Mouse (Mus musculus) heart, embryonic 11.5 days (tissue): ENCODE results near the gene C2cd4c. TPM values are rescaled to one million over a fixed set of nuclear protein-coding genes. Genes with fewer than 3 reads are reported as not detected.

Source experiments
- ATAC-seq: fragments of 200-750 bp; cut with Nextera tagmentation; replicated peaks from 2 replicates; pipeline ENCODE4 v1.8.0; 2017; ENCODE audit warnings: moderate library complexity; ENCODE audit not compliant: insufficient number of reproducible peaks, low FRiP score, low TSS enrichment
- H3K27ac ChIP-seq: fragments of 300-500 bp; sonication (generic); 2 replicates; pipeline ENCODE4 v1.5.1; 2014; ENCODE audit warnings: mild to moderate bottlenecking, low read depth, low read length
- H3K27me3 ChIP-seq: fragments of 300-500 bp; sonication (generic); 2 replicates; pipeline ENCODE4 v1.6.1; 2014; ENCODE audit warnings: mild to moderate bottlenecking, low read length, mixed read lengths; ENCODE audit not compliant: control insufficient read depth, insufficient read depth
- H3K36me3 ChIP-seq: fragments of 300-500 bp; sonication (generic); 2 replicates; pipeline ENCODE4 v1.6.1; 2014; ENCODE audit warnings: mild to moderate bottlenecking, low read length, moderate library complexity, mixed read lengths; ENCODE audit not compliant: control insufficient read depth, insufficient read depth
- H3K4me1 ChIP-seq: fragments of 300-500 bp; sonication (generic); 2 replicates; pipeline ENCODE4 v1.6.1; 2014; ENCODE audit warnings: low read length; ENCODE audit not compliant: control insufficient read depth, insufficient read depth
- H3K4me2 ChIP-seq: fragments of 300-500 bp; sonication (generic); 2 replicates; pipeline ENCODE4 v1.6.1; 2014; ENCODE audit warnings: mild to moderate bottlenecking, moderate library complexity
- H3K4me3 ChIP-seq: fragments of 300-500 bp; sonication (generic); 2 replicates; pipeline ENCODE4 v1.5.1; 2014; ENCODE audit warnings: low read depth, low read length
- H3K9ac ChIP-seq: fragments of 300-500 bp; sonication (generic); 2 replicates; pipeline ENCODE4 v1.6.1; 2014; ENCODE audit warnings: mild to moderate bottlenecking, low read depth, low read length, moderate library complexity
- H3K9me3 ChIP-seq: fragments of 300-500 bp; sonication (generic); replicated peaks from 2 replicates; pipeline ENCODE4 v1.6.1; 2016; ENCODE audit warnings: low read length; ENCODE audit not compliant: control insufficient read depth
- WGBS: fragments of 180-500 bp; shearing (Covaris S2); extraction: QIAGEN DNeasy Blood & Tissue Kit; methylation state at CpG from one replicate; pipeline ENCODE4 v1.1.7; 2014; ENCODE audit not compliant: insufficient replicate concordance; 5-methylcytosine and 5-hydroxymethylcytosine counted together
- polyA plus RNA-seq: library from polyadenylated mRNA; unstranded; fragments of >200 nt; fragmentation: Nextera tagmentation; extraction: Ambion mirVana; gene quantifications from 2 replicates; pipeline ENCODE4 v1.2.1, GENCODE M21; 2014

Gene C2cd4c
- not detected in 2 replicates for polyA plus RNA-seq

DNA sequence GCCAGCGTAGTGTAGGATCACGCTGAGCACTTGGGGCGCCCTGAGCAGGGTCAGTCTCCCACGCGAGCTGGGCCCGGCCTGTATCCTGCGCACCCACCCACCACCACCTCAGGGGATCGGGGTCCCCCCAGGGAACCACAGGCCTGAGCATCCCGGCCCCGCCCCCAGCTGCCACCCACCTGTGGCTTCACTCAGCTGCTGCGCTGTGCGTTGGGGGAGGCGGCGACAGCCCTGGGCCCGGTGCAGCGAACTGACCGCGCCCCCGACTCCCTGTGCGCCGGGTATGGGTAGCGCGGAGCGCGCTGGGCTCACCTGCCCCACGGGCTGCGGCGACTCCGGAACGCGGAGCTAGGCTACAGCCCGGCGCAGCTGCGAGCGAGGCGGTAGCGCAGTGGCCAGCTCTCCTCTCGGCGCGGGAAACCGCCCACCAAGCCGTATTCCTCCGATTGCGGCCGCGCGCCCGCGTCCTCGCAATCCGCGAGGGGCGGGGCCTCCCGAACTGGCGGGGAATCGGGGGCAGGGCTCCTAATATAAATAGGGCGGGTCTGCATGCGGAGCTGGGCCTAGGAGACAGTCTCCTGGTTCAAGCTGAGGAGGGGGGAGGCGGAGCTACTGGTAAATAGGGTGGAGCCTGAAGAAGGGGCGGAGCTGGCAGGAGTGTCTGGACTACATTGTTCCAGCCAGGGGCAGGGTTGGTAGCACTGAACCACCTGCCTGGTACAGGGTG is at the start of gene C2cd4c:
Gene C2cd4c, minus strand, starts transcription at position 448 of the 727 bp plus-strand sequence.
- Histone ChIP-seq H3K4me1 (peaks cover 15% of the 10 kb centered on the region), H3K9me3 (no peaks in the 10 kb centered on the region), H3K27ac (no peak within 1 kb of the TSS), H3K36me3 (no peaks in the 10 kb centered on the region), H3K9ac (peak within 1 kb of the TSS; percentile 61), H3K27me3 (peaks cover 42% of the 10 kb centered on the region), H3K4me3 (peak within 1 kb of the TSS; percentile 49), H3K4me2 (peak within 1 kb of the TSS; percentile 97)
- WGBS = under 1% methylated on average over 60 of the region's 60 CpGs
- peak; percentile 74 for ATAC-seq

- 43% methylated on average over 3 of the region's 3 CpGs for WGBS
- no peaks in the 10 kb centered on the region for H3K36me3 ChIP-seq
- no peaks in the 10 kb centered on the region for H3K4me1 ChIP-seq
- no peak overlapping the region for H3K9ac ChIP-seq
- H3K4me3 ChIP-seq = no peak overlapping the region
- no peak overlapping the region for H3K27ac ChIP-seq
- no peak overlapping the region for H3K4me2 ChIP-seq
- 0 out of 2 replicates have a peak, but pooled peaks cover 6% of the 10 kb centered on the region for H3K27me3 ChIP-seq
- no peak for ATAC-seq
- no peaks in the 10 kb centered on the region for H3K9me3 ChIP-seq
Measured at GRCm38 (mm10) chr10:79661861-79662260, 48.0 kb upstream of the C2cd4c start.

GRCm38 (mm10) chr10:79660298-79660697 is 46.5 kb upstream of the C2cd4c start:
- Histone ChIP-seq H3K27ac (no peak overlapping the region), H3K9ac (no peak overlapping the region), H3K4me2 (no peak overlapping the region), H3K36me3 (no peaks in the 10 kb centered on the region), H3K27me3 (peaks cover 9% of the 10 kb centered on the region; the same call in 1 of the 2 replicates), H3K9me3 (no peaks in the 10 kb centered on the region), H3K4me1 (no peaks in the 10 kb centered on the region), H3K4me3 (no peak overlapping the region)
- no peak for ATAC-seq
- WGBS = 75% methylated on average over 2 of the region's 2 CpGs

DNA sequence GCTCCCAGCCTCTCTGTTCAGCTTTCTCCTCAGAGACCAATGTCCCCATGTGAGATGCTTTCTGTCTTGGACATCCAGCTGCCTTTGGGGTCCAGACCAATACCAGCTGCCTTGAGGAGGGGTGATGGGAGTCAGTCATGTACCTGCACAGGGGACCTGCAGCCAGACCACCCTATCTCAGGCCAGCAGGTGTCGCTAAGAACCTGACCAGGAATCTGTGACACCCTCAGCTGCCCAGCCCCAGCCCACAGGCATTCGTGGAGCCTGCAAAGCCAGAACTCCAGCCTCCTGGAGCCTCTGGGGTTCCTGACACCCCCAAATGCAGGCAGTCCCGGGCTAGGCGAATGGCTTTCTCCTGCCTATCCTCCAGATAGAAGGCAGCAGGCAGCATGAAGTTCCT is 45.0 kb upstream of the C2cd4c start:
- no peak overlapping the region for H3K9ac ChIP-seq
- H3K9me3 ChIP-seq = no peaks in the 10 kb centered on the region
- H3K4me2 ChIP-seq = no peak overlapping the region
- H3K27ac ChIP-seq = no peak overlapping the region
- no peak overlapping the region for H3K4me3 ChIP-seq
- no peaks in the 10 kb centered on the region for H3K4me1 ChIP-seq
- 13% methylated on average over 4 of the region's 4 CpGs for WGBS
- H3K36me3 ChIP-seq = no peaks in the 10 kb centered on the region
- H3K27me3 ChIP-seq = peaks cover 11% of the 10 kb centered on the region
- ATAC-seq = no peak

GRCm38 (mm10) chr10:79654946-79655395 is 41.1 kb upstream of the C2cd4c start:
- no peaks in the 10 kb centered on the region for H3K9me3 ChIP-seq
- H3K4me1 ChIP-seq = no peaks in the 10 kb centered on the region
- peaks cover 12% of the 10 kb centered on the region for H3K27me3 ChIP-seq
- H3K9ac ChIP-seq = no peak overlapping the region
- H3K4me3 ChIP-seq = no peak overlapping the region
- no peak for ATAC-seq
- H3K4me2 ChIP-seq = no peak overlapping the region
- H3K36me3 ChIP-seq = no peaks in the 10 kb centered on the region
- 27% methylated on average over 1 of the region's 1 CpGs for WGBS
- no peak overlapping the region for H3K27ac ChIP-seq

- Histone ChIP-seq H3K9ac (no peak overlapping the region), H3K36me3 (no peaks in the 10 kb centered on the region), H3K27ac (no peak overlapping the region), H3K4me2 (no peak overlapping the region), H3K4me1 (no peaks in the 10 kb centered on the region), H3K27me3 (peaks cover 12% of the 10 kb centered on the region), H3K4me3 (no peak overlapping the region), H3K9me3 (no peaks in the 10 kb centered on the region)
- 80% methylated on average over 7 of the region's 7 CpGs for WGBS
- no peak for ATAC-seq
Measured at GRCm38 (mm10) chr10:79652789-79653188, 39.0 kb upstream of the C2cd4c start.

DNA sequence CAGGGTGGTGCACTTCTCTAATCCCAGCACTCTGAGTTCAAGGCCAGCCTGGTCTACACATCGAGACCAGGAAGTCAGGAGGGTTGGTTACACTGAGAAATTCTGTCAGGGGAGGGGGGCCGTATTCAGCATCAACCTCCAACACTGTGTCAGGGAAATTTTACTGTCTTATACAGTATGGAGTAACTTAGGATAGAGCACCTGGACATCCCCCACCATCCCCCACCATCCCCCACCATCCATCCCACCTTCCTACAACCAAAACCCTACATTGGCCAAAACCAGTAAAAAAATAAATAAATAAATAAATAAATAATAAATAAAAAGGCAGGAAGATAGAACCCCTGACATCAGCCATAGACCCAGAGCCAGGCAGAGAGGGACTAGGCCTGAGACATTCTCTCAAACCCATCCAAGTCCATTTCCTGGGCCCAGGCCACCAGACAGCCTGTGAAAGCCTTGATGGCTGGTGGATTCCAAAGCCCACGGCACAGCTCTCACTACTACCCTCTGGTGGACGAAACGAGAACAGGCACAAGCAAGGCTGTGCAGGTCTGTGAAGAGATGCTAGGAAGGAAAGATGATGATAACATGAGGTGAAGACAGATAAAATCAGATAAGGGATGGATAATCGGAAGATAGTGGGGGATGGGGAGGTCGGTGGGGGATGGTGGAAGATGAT is 35.4 kb upstream of the C2cd4c start:
- 25% methylated on average over 7 of the region's 7 CpGs for WGBS
- Histone ChIP-seq H3K4me3 (no peak overlapping the region), H3K9ac (no peak overlapping the region), H3K27ac (no peak overlapping the region), H3K4me2 (no peak overlapping the region), H3K4me1 (no peaks in the 10 kb centered on the region), H3K36me3 (no peaks in the 10 kb centered on the region), H3K9me3 (no peaks in the 10 kb centered on the region), H3K27me3 (peaks cover 5% of the 10 kb centered on the region)
- ATAC-seq = no peak

- 60% methylated on average over 8 of the region's 8 CpGs for WGBS
- no peaks in the 10 kb centered on the region for H3K4me1 ChIP-seq
- H3K9me3 ChIP-seq = no peaks in the 10 kb centered on the region
- H3K27me3 ChIP-seq = no peaks in the 10 kb centered on the region
- H3K4me3 ChIP-seq = no peak within 1 kb of the TSS
- no peak within 1 kb of the TSS for H3K9ac ChIP-seq
- H3K36me3 ChIP-seq = no peaks in the 10 kb centered on the region
- no peak within 1 kb of the TSS for H3K27ac ChIP-seq
- no peak for ATAC-seq
- H3K4me2 ChIP-seq = no peak within 1 kb of the TSS
Measured at GRCm38 (mm10) chr10:79645711-79646110, 31.9 kb upstream of the C2cd4c start, which contains the start of gene Odf3l2. Odf3l2 (minus strand) TSS chr10:79645738.
